Mouse (Mus musculus) CH12.LX (cell line): ENCODE measurements around the gene Cyp21a1. TPM values are rescaled to one million over a fixed set of nuclear protein-coding genes. Genes with fewer than 3 reads are reported as not detected.

ENCODE experiments used
- DNase-seq: peaks from one replicate; pipeline ENCODE4 v3.0.0-alpha.2; 2013; ENCODE audit errors: extremely low read depth
- H3K27ac ChIP-seq: 2 replicates; pipeline ENCODE4 v1.5.1; 2012; ENCODE audit warnings: low read depth, mild to moderate bottlenecking, control low read depth, moderate library complexity; ENCODE audit not compliant: insufficient read depth
- H3K27me3 ChIP-seq: replicated peaks from 2 replicates; pipeline ENCODE3; 2012; ENCODE audit warnings: inconsistent platforms
- H3K36me3 ChIP-seq, 2 experiments: replicated peaks in 1 of 2; 2 replicates each; pipeline versions ENCODE3 to v1.6.1; 2012; ENCODE audit warnings: inconsistent platforms in 1 of 2, low read length in 1 of 2, mild to moderate bottlenecking in 1 of 2, mixed read lengths in 1 of 2, moderate library complexity in 1 of 2; ENCODE audit not compliant: control insufficient read depth in 1 of 2, insufficient read depth in 1 of 2
- H3K4me1 ChIP-seq, 2 experiments: 2 replicates each; pipeline ENCODE4 v1.6.1; 2012; ENCODE audit warnings: inconsistent platforms in 1 of 2, moderate library complexity in 1 of 2; ENCODE audit not compliant: insufficient read depth in 2 of 2, control insufficient read depth in 1 of 2
- H3K4me2 ChIP-seq: 2 replicates; pipeline ENCODE4 v1.6.1; 2012; ENCODE audit warnings: low read depth, mild to moderate bottlenecking, control low read depth; ENCODE audit not compliant: poor library complexity, insufficient read depth, severe bottlenecking
- H3K4me3 ChIP-seq, 3 experiments: fragments of 150-350 bp in 1 of 3; sonication (generic) in 1 of 3; replicated peaks in 1 of 3; 2 replicates each; pipeline versions ENCODE3 to v1.5.1; 2011 to 2012; ENCODE audit warnings: low read depth in 2 of 3, low read length in 2 of 3, mild to moderate bottlenecking in 2 of 3, moderate library complexity in 2 of 3, control low read depth in 1 of 3, improper control_type of control experiment in 1 of 3, inconsistent platforms in 1 of 3, mixed read lengths in 1 of 3; ENCODE audit not compliant: poor library complexity in 1 of 3
- H3K79me2 ChIP-seq: replicated peaks from 2 replicates; pipeline ENCODE4 v1.6.1; 2012; ENCODE audit warnings: mild to moderate bottlenecking, moderate library complexity; ENCODE audit not compliant: control insufficient read depth, poor library complexity, insufficient read depth, severe bottlenecking; ENCODE audit errors: extremely low read depth
- H3K9ac ChIP-seq: 2 replicates; pipeline ENCODE4 v1.6.1; 2012; ENCODE audit warnings: low read depth, mild to moderate bottlenecking, control low read depth, moderate library complexity; ENCODE audit not compliant: insufficient read depth
- H3K9me3 ChIP-seq: replicated peaks from 2 replicates; pipeline ENCODE3; 2012; ENCODE audit warnings: low read length, inconsistent platforms, mixed read lengths
- BHLHE40 ChIP-seq: IDR thresholded peaks from 2 replicates; pipeline ENCODE4 v1.6.1; 2011; ENCODE audit warnings: mild to moderate bottlenecking, low read depth, low read length, improper control_type of control experiment
- CHD1 ChIP-seq: IDR thresholded peaks from 2 replicates; pipeline ENCODE4 v1.6.1; 2012; ENCODE audit warnings: low read depth, low read length, improper control_type of control experiment, inconsistent platforms
- ELF1 ChIP-seq: IDR thresholded peaks from 2 replicates; pipeline ENCODE4 v1.6.1; 2014; ENCODE audit warnings: low read depth, mild to moderate bottlenecking, inconsistent platforms, low read length, improper control_type of control experiment
- EP300 ChIP-seq: IDR thresholded peaks from 2 replicates; pipeline ENCODE4 v1.6.1; 2011; ENCODE audit warnings: low read length, improper control_type of control experiment
- ETS1 ChIP-seq: conservative IDR thresholded peaks from 2 replicates; pipeline ENCODE4 v1.6.1; 2012; ENCODE audit warnings: low read depth, mild to moderate bottlenecking, inconsistent platforms, low read length, improper control_type of control experiment, moderate library complexity
- HCFC1 ChIP-seq: IDR thresholded peaks from 2 replicates; pipeline ENCODE4 v1.6.1; 2012; ENCODE audit warnings: low read depth, mild to moderate bottlenecking, inconsistent platforms, low read length, improper control_type of control experiment
- IRF4 ChIP-seq: IDR thresholded peaks from 2 replicates; pipeline ENCODE4 v1.6.1; 2014; ENCODE audit warnings: low read depth, mild to moderate bottlenecking, inconsistent platforms, low read length, improper control_type of control experiment
- JUND ChIP-seq: conservative IDR thresholded peaks from 2 replicates; pipeline ENCODE4 v1.6.1; 2011; ENCODE audit warnings: low read depth, low read length, improper control_type of control experiment
- MAX ChIP-seq: IDR thresholded peaks from 2 replicates; pipeline ENCODE4 v1.6.1; 2011; ENCODE audit warnings: low read length, improper control_type of control experiment
- MEF2A ChIP-seq: IDR thresholded peaks from 2 replicates; pipeline ENCODE4 v1.6.1; 2014; ENCODE audit warnings: low read depth, mild to moderate bottlenecking, inconsistent platforms, low read length, improper control_type of control experiment, borderline replicate concordance
- MYC ChIP-seq: IDR thresholded peaks from 2 replicates; pipeline ENCODE4 v1.6.1; 2011; ENCODE audit warnings: low read depth, mild to moderate bottlenecking, improper control_type of control experiment, low read length
- NELFE ChIP-seq: IDR thresholded peaks from 2 replicates; pipeline ENCODE4 v1.6.1; 2011; ENCODE audit warnings: low read depth, low read length, improper control_type of control experiment
- NRF1 ChIP-seq: IDR thresholded peaks from 2 replicates; pipeline ENCODE4 v1.6.1; 2014; ENCODE audit warnings: low read depth, mild to moderate bottlenecking, inconsistent platforms, low read length, improper control_type of control experiment, moderate library complexity
- PAX5 ChIP-seq: IDR thresholded peaks from 2 replicates; pipeline ENCODE4 v1.6.1; 2012; ENCODE audit warnings: low read length, inconsistent platforms, mixed read lengths
- POLR2A ChIP-seq: IDR thresholded peaks from 2 replicates; pipeline ENCODE4 v1.6.1; 2011; ENCODE audit warnings: low read depth, mild to moderate bottlenecking, improper control_type of control experiment, low read length
- POLR2AphosphoS2 ChIP-seq: IDR thresholded peaks from 2 replicates; pipeline ENCODE4 v1.6.1; 2011; ENCODE audit warnings: low read depth, low read length, improper control_type of control experiment
- RAD21 ChIP-seq: IDR thresholded peaks from 2 replicates; pipeline ENCODE4 v1.6.1; 2011; ENCODE audit warnings: low read depth, mild to moderate bottlenecking, low read length, improper control_type of control experiment, moderate library complexity
- RCOR1 ChIP-seq: conservative IDR thresholded peaks from 2 replicates; pipeline ENCODE4 v1.6.1; 2012; ENCODE audit warnings: low read depth, mild to moderate bottlenecking, inconsistent platforms, low read length, improper control_type of control experiment
- SMC3 ChIP-seq: IDR thresholded peaks from 2 replicates; pipeline ENCODE4 v1.6.1; 2011; ENCODE audit warnings: low read depth, low read length, improper control_type of control experiment
- TBP ChIP-seq: conservative IDR thresholded peaks from 2 replicates; pipeline ENCODE4 v1.6.1; 2011; ENCODE audit warnings: low read depth, low read length, improper control_type of control experiment
- TCF12 ChIP-seq: IDR thresholded peaks from 2 replicates; pipeline ENCODE4 v1.6.1; 2014; ENCODE audit warnings: low read depth, mild to moderate bottlenecking, inconsistent platforms, low read length, improper control_type of control experiment
- UBTF ChIP-seq: IDR thresholded peaks from 2 replicates; pipeline ENCODE4 v1.6.1; 2012; ENCODE audit warnings: low read depth, mild to moderate bottlenecking, inconsistent platforms, low read length, improper control_type of control experiment, moderate library complexity
- USF2 ChIP-seq: conservative IDR thresholded peaks from 2 replicates; pipeline ENCODE4 v1.6.1; 2011; ENCODE audit warnings: low read depth, low read length, improper control_type of control experiment
- ZKSCAN1 ChIP-seq: IDR thresholded peaks from 2 replicates; pipeline ENCODE4 v1.6.1; 2012; ENCODE audit warnings: low read depth, inconsistent platforms, low read length, improper control_type of control experiment, borderline replicate concordance
- ZNF384 ChIP-seq: IDR thresholded peaks from 2 replicates; pipeline ENCODE4 v1.6.1; 2012; ENCODE audit warnings: low read depth, low read length, improper control_type of control experiment, inconsistent platforms
- dilution Hi-C: fragments of 300-500 bp; cut with MboI; formaldehyde crosslinking; loops from 2 replicates; pipeline ENCODE4 v1.14.3; 2020; ENCODE audit warnings: low sequenced_read_pairs; ENCODE audit not compliant: extremely low pct_unique_long_range_greater_than_20kb, extremely low pct_ligation_motif_present
- in situ Hi-C: fragments of 300-500 bp; cut with MboI; formaldehyde crosslinking; loops from 3 replicates; pipeline ENCODE4 v1.14.3; 2019; ENCODE audit warnings: low sequenced_read_pairs, low pct_ligation_motif_present, low pct_unique_long_range_greater_than_20kb, mixed read lengths
- polyA plus RNA-seq: library from polyadenylated mRNA; unstranded; fragments of >175 nt; gene quantifications from 2 replicates; pipeline ENCODE4 v1.2.1, GENCODE M21; 2012; ENCODE audit warnings: low read depth; ENCODE audit not compliant: insufficient read length
- total RNA-seq, 2 experiments: library from RNA; depleted of rRNA; stranded (reverse); fragments of 300-350 nt in 1 of 2; fragments of >200 nt in 1 of 2; gene quantifications; 2 replicates each; pipeline ENCODE4 v1.2.3; 2012 to 2014

Gene Cyp21a1
- total and polyA plus RNA-seq, 3 experiments = not detected

- Histone ChIP-seq H3K9ac (no peak overlapping the region), H3K79me2 (peaks cover 3% of the 10 kb centered on the region; the same call in 1 of the 2 replicates), H3K4me2 (no peak overlapping the region), H3K27ac (no peak overlapping the region), H3K27me3 (no peaks in the 10 kb centered on the region), H3K4me3 (no peak overlapping the region), H3K9me3 (no peaks in the 10 kb centered on the region), H3K4me1 (peaks cover 7 to 28% of the 10 kb centered on the region in 2 experiments; a peak in 3 of 4 replicates), H3K36me3 (peaks cover 49 to 73% of the 10 kb centered on the region in 2 experiments)
- no peak for DNase-seq
- in situ Hi-C loops = no loop called here
- TF ChIP-seq NELFE (no peak), HCFC1 (no peak), IRF4 (no peak), TCF12 (no peak), MEF2A (no peak), UBTF (no peak), NRF1 (no peak)
- dilution Hi-C loops = no loop called here
These were observed 34.4 kb upstream of the Cyp21a1 start for GRCm38 (mm10) chr17:34838785-34839184.

- no peak for DNase-seq
- in situ Hi-C loops (no loop called here), dilution Hi-C loops (no loop called here)
- Histone ChIP-seq H3K4me2 (peak overlapping the region; percentile 84), H3K9me3 (no peaks in the 10 kb centered on the region), H3K27ac (no peak overlapping the region), H3K4me1 (peaks cover 7 to 28% of the 10 kb centered on the region in 2 experiments; a peak in 3 of 4 replicates), H3K4me3 (peak overlapping the region; percentile 77 to 91 (median 87))
- no peak for TF ChIP-seq HCFC1
- no peak for TF ChIP-seq POLR2A
- no peak for TF ChIP-seq ZNF384
- no peak for TF ChIP-seq POLR2AphosphoS2
- no peak for TF ChIP-seq MYC
- no peak for TF ChIP-seq RAD21
- TF ChIP-seq ELF1 = no peak
- TF ChIP-seq ETS1 = no peak
- TF ChIP-seq ZKSCAN1 = no peak
- TF ChIP-seq USF2 = no peak
- TF ChIP-seq RCOR1 = no peak
- TF ChIP-seq SMC3 = no peak
- no peak for TF ChIP-seq BHLHE40
- TF ChIP-seq PAX5 = no peak
- no peak for TF ChIP-seq JUND
- no peak for TF ChIP-seq MAX
- TF ChIP-seq EP300 = no peak
- no peak for TF ChIP-seq CHD1
- no peak for TF ChIP-seq TBP
- TF ChIP-seq UBTF = no peak
- TF ChIP-seq, all 38 proteins: peak for 0
- Histone ChIP-seq H3K79me2 (peaks cover 3% of the 10 kb centered on the region; the same call in 1 of the 2 replicates), H3K27me3 (no peaks in the 10 kb centered on the region), H3K36me3 (peaks cover 45 to 72% of the 10 kb centered on the region in 2 experiments), H3K9ac (peak overlapping the region; percentile 60)
These were observed 33.3 kb upstream of the Cyp21a1 start for GRCm38 (mm10) chr17:34837464-34838324.
